Mouse (Mus musculus) spleen, adult 2 months (tissue): ENCODE measurements around the gene Prmt7. TPM values are rescaled to one million over a fixed set of nuclear protein-coding genes. Genes with fewer than 3 reads are reported as not detected.

Experiments
- DNase-seq, 2 experiments: peaks; one replicate each; pipeline versions ENCODE4 v3.0.0 to v3.0.0-alpha.2; 2012 to 2021; ENCODE audit warnings: low spot score in 2 of 2, low read depth in 1 of 2
- H3K27ac ChIP-seq: fragments of 200-500 bp; 2 replicates; pipeline ENCODE4 v1.5.1; 2012; ENCODE audit warnings: low read length, inconsistent platforms; ENCODE audit not compliant: insufficient read depth
- H3K27me3 ChIP-seq: fragments of 200-500 bp; 2 replicates; pipeline ENCODE4 v1.6.1; 2012; ENCODE audit warnings: mild to moderate bottlenecking, moderate library complexity, low read length, inconsistent platforms; ENCODE audit not compliant: control insufficient read depth, insufficient read depth
- H3K36me3 ChIP-seq: fragments of 200-500 bp; 2 replicates; pipeline ENCODE4 v1.6.1; 2012; ENCODE audit warnings: mild to moderate bottlenecking, low read length, inconsistent platforms; ENCODE audit not compliant: control insufficient read depth, insufficient read depth
- H3K4me1 ChIP-seq: fragments of 200-500 bp; 2 replicates; pipeline ENCODE4 v1.6.1; 2011; ENCODE audit warnings: inconsistent platforms; ENCODE audit not compliant: control insufficient read depth, insufficient read depth, insufficient read length
- H3K4me3 ChIP-seq: fragments of 200-500 bp; 2 replicates; pipeline ENCODE4 v1.5.1; 2011; ENCODE audit warnings: mild to moderate bottlenecking, inconsistent platforms; ENCODE audit not compliant: insufficient read depth, insufficient read length; ENCODE audit errors: extremely low read depth
- CTCF ChIP-seq: fragments of 200-500 bp; IDR thresholded peaks from 2 replicates; pipeline ENCODE4 v1.5.1; 2011; ENCODE audit warnings: mild to moderate bottlenecking, inconsistent platforms; ENCODE audit not compliant: insufficient read depth, insufficient read length, insufficient replicate concordance; ENCODE audit errors: extremely low read depth
- POLR2A ChIP-seq: fragments of 200-500 bp; IDR thresholded peaks from 2 replicates; pipeline ENCODE4 v1.6.1; 2011; ENCODE audit warnings: low read depth, low read length, inconsistent platforms
- WGBS: fragments of 180-500 bp; shearing (Covaris S2); methylation state at CpG from one replicate; pipeline ENCODE4 v1.1.7; 2018; 5-methylcytosine and 5-hydroxymethylcytosine counted together
- polyA plus RNA-seq: library from polyadenylated mRNA; depleted of rRNA; stranded (reverse); fragments of >200 nt; gene quantifications from 2 replicates; pipeline ENCODE4 v1.2.3, GENCODE M21; 2012

Gene Prmt7
- polyA plus RNA-seq, 1 experiment, result 24.0 TPM

GRCm38 (mm10) chr8:106219620-106220019 lies 8.9 kb downstream of the Prmt7 start:
- Histone ChIP-seq H3K27me3 (no peaks in the 10 kb centered on the region), H3K27ac (no peak overlapping the region), H3K4me3 (no peak overlapping the region), H3K4me1 (no peaks in the 10 kb centered on the region), H3K36me3 (peaks cover 15% of the 10 kb centered on the region)
- TF ChIP-seq POLR2A (no peak), CTCF (no peak)
- DNase-seq, result no peak
- 93% methylated on average over 3 of the region's 3 CpGs for WGBS

DNA sequence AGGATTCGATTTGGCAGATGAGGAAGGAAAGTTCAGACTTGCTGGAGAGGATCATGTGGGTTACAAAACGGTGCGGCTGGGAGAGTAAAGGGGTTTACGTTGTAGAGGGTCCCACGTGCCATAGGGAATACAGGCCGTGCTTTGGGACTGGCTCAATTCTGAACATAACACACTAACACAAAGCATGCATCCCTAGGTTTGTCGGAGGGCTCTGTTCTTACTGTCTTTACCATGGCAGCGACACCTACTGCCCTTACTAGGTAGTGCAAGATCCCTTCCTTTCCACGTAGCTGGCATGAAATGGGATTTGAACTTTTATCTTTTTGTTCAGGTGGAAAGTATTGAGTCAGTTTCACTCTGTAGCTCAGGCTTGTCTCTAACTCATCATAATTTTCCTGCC lies 15.9 kb downstream of the Prmt7 start:
- H3K27me3 ChIP-seq, result no peaks in the 10 kb centered on the region
- peaks cover 10% of the 10 kb centered on the region for H3K36me3 ChIP-seq
- no peaks in the 10 kb centered on the region for H3K4me1 ChIP-seq
- TF ChIP-seq POLR2A, result no peak
- peak; percentile 59; the same call in 1 of the 2 replicates for TF ChIP-seq CTCF
- H3K4me3 ChIP-seq, result no peak overlapping the region
- DNase-seq, result peak in 1 of 2 experiments; percentile 34
- 57% methylated on average over 9 of the region's 9 CpGs for WGBS
- H3K27ac ChIP-seq, result no peak overlapping the region

DNA sequence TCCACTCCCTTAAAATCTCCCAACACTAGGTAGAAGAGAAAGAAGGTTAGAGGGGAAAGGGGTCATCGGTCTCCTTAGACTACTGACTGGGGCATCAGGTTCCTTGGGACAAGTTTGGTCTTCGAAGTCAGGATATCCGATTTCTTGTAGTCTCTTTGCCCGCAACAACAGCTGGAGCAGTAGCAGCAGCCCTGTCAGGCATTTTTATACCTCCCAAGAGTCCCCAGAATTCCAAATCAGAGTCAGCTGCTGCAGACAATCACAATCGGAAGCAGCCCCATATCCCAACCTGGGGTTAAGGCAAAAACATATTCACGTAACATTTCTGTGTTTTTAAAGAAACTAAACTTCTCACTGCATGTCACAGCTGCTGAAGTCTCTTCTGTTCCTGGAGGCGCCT lies 20.8 kb downstream of the Prmt7 start:
- H3K27me3 ChIP-seq, result no peaks in the 10 kb centered on the region
- no peaks in the 10 kb centered on the region for H3K4me1 ChIP-seq
- DNase-seq, result no peak
- no peak overlapping the region for H3K27ac ChIP-seq
- H3K36me3 ChIP-seq, result peaks cover 12% of the 10 kb centered on the region
- TF ChIP-seq POLR2A, result no peak
- TF ChIP-seq CTCF, result no peak
- WGBS, result 91% methylated on average over 7 of the region's 7 CpGs
- no peak overlapping the region for H3K4me3 ChIP-seq

GRCm38 (mm10) chr8:106232751-106233150 lies 22.0 kb downstream of the Prmt7 start:
- Histone ChIP-seq H3K4me3 (no peak overlapping the region), H3K4me1 (no peaks in the 10 kb centered on the region), H3K36me3 (peaks cover 18% of the 10 kb centered on the region), H3K27ac (no peak overlapping the region), H3K27me3 (no peaks in the 10 kb centered on the region)
- DNase-seq, result no peak
- 65% methylated on average over 3 of the region's 3 CpGs for WGBS
- no peak for TF ChIP-seq CTCF
- TF ChIP-seq POLR2A, result no peak

DNA sequence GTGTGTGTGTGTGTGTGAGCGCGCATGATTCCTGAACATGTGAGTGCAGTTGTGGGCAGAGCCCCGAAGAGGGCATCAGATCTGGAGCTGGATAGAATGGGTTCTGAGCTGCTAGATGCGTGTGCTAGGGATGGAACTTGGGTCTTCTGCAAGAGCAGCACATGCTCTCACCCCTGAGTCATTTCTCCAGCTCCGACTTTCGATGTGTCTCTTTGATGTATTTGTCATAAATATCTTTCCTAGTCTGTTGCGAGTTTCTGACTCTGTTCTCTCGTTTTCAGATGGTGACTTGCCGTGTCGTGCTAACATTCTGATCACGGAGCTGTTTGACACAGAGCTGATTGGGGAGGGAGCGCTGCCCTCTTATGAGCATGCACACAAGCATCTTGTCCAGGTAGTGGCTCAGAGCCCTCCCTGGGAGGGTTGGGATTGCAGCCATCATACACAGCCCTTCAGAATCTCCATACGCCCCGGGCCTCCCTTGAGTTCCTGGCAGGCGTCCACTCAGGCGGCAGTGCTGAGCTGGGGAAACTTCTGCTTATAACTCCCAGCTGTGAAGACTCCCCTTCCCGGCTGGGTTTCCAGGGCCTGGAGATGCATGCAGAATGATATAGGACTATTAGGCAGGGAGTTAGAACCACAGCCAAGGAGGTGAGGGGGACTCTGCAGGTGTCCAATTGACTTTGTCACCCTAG lies 24.0 kb downstream of the Prmt7 start:
- peaks cover 16% of the 10 kb centered on the region for H3K36me3 ChIP-seq
- 95% methylated on average over 17 of the region's 17 CpGs for WGBS

GRCm38 (mm10) chr8:106237106-106237505 lies 26.4 kb downstream of the Prmt7 start:
- Histone ChIP-seq H3K27ac (no peak overlapping the region), H3K4me3 (no peak overlapping the region), H3K36me3 (peaks cover 16% of the 10 kb centered on the region), H3K4me1 (no peaks in the 10 kb centered on the region), H3K27me3 (no peaks in the 10 kb centered on the region)
- no peak for DNase-seq
- 94% methylated on average over 5 of the region's 5 CpGs for WGBS
- no peak for TF ChIP-seq CTCF
- no peak for TF ChIP-seq POLR2A

More for the DNA sequence above, 24.0 kb downstream of the Prmt7 start:
- no peak for DNase-seq
- Histone ChIP-seq H3K27ac (no peak overlapping the region), H3K4me1 (no peaks in the 10 kb centered on the region), H3K4me3 (no peak overlapping the region), H3K27me3 (no peaks in the 10 kb centered on the region)
- no peak for TF ChIP-seq CTCF
- TF ChIP-seq POLR2A, result no peak

DNA sequence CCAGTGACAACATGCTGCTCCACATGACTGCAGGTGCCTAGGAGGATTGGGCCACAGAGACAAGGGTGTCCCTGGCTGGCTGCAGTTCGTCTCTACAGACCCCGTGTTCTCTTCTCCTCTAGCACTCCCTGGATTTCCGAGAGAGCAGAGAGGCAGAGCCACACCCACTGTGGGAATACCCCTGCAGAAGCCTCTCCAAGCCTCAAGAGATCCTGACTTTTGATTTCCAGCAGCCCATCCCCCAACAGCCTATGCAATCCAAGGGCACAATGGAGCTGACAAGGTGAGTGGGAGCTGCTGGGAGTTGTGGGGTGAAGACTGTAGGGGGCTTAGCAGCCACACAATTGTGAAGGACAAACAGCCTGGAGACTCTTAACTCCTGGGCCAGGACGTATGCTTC lies 39.5 kb downstream of the Prmt7 start:
- peaks cover 40% of the 10 kb centered on the region for H3K36me3 ChIP-seq
- no peak overlapping the region for H3K27ac ChIP-seq
- TF ChIP-seq POLR2A (no peak), CTCF (no peak)
- DNase-seq, result no peak
- 93% methylated on average over 4 of the region's 4 CpGs for WGBS
- no peaks in the 10 kb centered on the region for H3K27me3 ChIP-seq
- H3K4me1 ChIP-seq, result no peaks in the 10 kb centered on the region
- no peak overlapping the region for H3K4me3 ChIP-seq
